In the genomic region with DNA sequence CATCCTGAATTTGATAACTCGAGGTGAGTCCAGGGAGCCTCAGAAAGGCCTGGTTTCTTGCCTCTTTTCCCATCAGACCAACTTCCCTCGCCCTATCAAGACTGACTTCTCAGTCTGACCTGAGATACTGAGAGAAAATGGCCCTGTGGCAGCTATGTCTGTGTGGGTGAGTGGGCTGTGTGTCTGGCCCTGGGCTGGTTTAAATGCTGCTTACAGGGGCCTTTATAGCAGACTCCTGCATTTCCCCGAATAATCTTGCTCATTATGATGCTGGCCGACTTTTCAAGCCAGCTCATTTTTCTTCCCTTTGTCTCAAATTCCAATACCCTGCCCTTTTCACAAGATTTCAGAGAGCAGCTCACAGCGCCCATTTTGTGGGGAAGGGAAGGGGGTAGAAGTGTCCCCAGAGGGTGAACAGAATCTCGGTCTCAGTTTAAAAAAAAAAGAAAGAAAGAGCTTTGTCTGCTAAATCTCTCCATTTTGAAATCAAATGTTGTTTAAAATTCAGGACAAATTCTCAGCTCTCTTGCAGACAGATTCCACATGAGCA, we compare ENCODE assay signal across 16 mouse cellular contexts.
DNase-seq lines count a peak whose midpoint lies in the region; ATAC-seq and TF ChIP-seq lines count a peak whose summit lies in the region.
"Had no signal": no experiment of that assay in that cellular context is flagged by ENCODE, and none has a peak within 500 bp of the region (broad histone marks: within the 10 kb centered on the region; RNA-seq: fewer than 3 reads in every experiment).

No protein-coding gene starts in this region.

- no peak overlapping the region for H3K4me2 ChIP-seq in limb, embryonic 12.5 days
- no peak overlapping the region for H3K4me2 ChIP-seq in forebrain, embryonic 15.5 days (replicated peaks)
- H3K4me2 ChIP-seq in hindbrain, embryonic 16.5 days (ENCODE audit: low read length) = no peak overlapping the region
- H3K4me2 ChIP-seq in midbrain, postnatal 0 days (ENCODE audit: low read depth, low read length, poor library complexity, severe bottlenecking) = no peak overlapping the region
- H3K4me2 ChIP-seq: kidney, embryonic 15.5 days had no signal

- H3K27me3 ChIP-seq in limb, embryonic 12.5 days = no peaks in the 10 kb centered on the region
- H3K27me3 ChIP-seq in limb, embryonic 10.5 days (ENCODE audit: low read depth, poor library complexity, severe bottlenecking) = no peaks in the 10 kb centered on the region
- H3K27me3 ChIP-seq in forebrain, embryonic 15.5 days = no peaks in the 10 kb centered on the region
- no peaks in the 10 kb centered on the region for H3K27me3 ChIP-seq in hindbrain, embryonic 16.5 days (replicated peaks; ENCODE audit: control insufficient read depth, insufficient read depth, low read length)
- no peaks in the 10 kb centered on the region for H3K27me3 ChIP-seq in midbrain, postnatal 0 days (ENCODE audit: insufficient read depth, low read length)
- H3K27me3 ChIP-seq: kidney, embryonic 15.5 days; Patski had no signal

- no peaks in the 10 kb centered on the region for H3K36me3 ChIP-seq in limb, embryonic 12.5 days
- no peaks in the 10 kb centered on the region for H3K36me3 ChIP-seq in limb, embryonic 10.5 days
- H3K36me3 ChIP-seq in forebrain, embryonic 15.5 days = no peaks in the 10 kb centered on the region
- no peaks in the 10 kb centered on the region for H3K36me3 ChIP-seq in hindbrain, embryonic 16.5 days (ENCODE audit: control insufficient read depth, insufficient read depth, low read length)
- no peaks in the 10 kb centered on the region for H3K36me3 ChIP-seq in midbrain, postnatal 0 days (ENCODE audit: insufficient read depth, low read length)
- H3K36me3 ChIP-seq: kidney, embryonic 15.5 days had no signal

- WGBS in limb, embryonic 12.5 days = 62% methylated on average over 6 of the region's 6 CpGs
- 77% methylated on average over 6 of the region's 6 CpGs for WGBS in limb, embryonic 10.5 days
- 17% methylated on average over 6 of the region's 6 CpGs for WGBS in forebrain, embryonic 15.5 days
- WGBS in hindbrain, embryonic 16.5 days = 33% methylated on average over 6 of the region's 6 CpGs
- WGBS in midbrain, postnatal 0 days = 29% methylated on average over 6 of the region's 6 CpGs

- no peak for DNase-seq in limb, embryonic 10.5 days (ENCODE audit: low spot score)
- DNase-seq in midbrain, postnatal 0 days (ENCODE audit: low spot score) = peak; percentile 14
- DNase-seq in adrenal gland, postnatal 4 days (ENCODE audit: low spot score in 2 of 2) = no peak
- no peak for DNase-seq in right cerebral cortex, postnatal 10 days (ENCODE audit: low spot score in 2 of 2)
- DNase-seq in layer of hippocampus, adult 9-10 months (ENCODE audit: low spot score) = no peak
- DNase-seq: cerebellum, adult 18-20 months; heart, adult 18-20 months; lung, postnatal 36 days; right cerebral cortex, postnatal 25 days; thymus, postnatal 4 days had no signal

- ATAC-seq in limb, embryonic 12.5 days (ENCODE audit: insufficient number of reproducible peaks, insufficient read depth, low FRiP score, low TSS enrichment, low read depth) = peak; percentile 47; the same call in 1 of the 2 replicates
- peak; percentile 63; the same call in 1 of the 2 replicates for ATAC-seq in forebrain, embryonic 15.5 days (replicated peaks)
- ATAC-seq in hindbrain, embryonic 16.5 days = peak; percentile 85
- ATAC-seq in midbrain, postnatal 0 days (ENCODE audit: low FRiP score) = no peak
- ATAC-seq: inflammation-experienced regulatory T-cells, adult 6 months; Patski had no signal

- H3K4me1 ChIP-seq in limb, embryonic 12.5 days (replicated peaks) = no peaks in the 10 kb centered on the region
- no peaks in the 10 kb centered on the region for H3K4me1 ChIP-seq in limb, embryonic 10.5 days
- no peaks in the 10 kb centered on the region for H3K4me1 ChIP-seq in forebrain, embryonic 15.5 days
- H3K4me1 ChIP-seq in hindbrain, embryonic 16.5 days (ENCODE audit: control insufficient read depth, insufficient read depth, low read depth, low read length) = no peaks in the 10 kb centered on the region
- H3K4me1 ChIP-seq in midbrain, postnatal 0 days (ENCODE audit: insufficient read depth, low read length) = no peaks in the 10 kb centered on the region
- H3K4me1 ChIP-seq: kidney, embryonic 15.5 days had no signal

- H3K9me3 ChIP-seq in limb, embryonic 12.5 days = no peaks in the 10 kb centered on the region
- no peaks in the 10 kb centered on the region for H3K9me3 ChIP-seq in limb, embryonic 10.5 days (replicated peaks)
- H3K9me3 ChIP-seq in forebrain, embryonic 15.5 days = no peaks in the 10 kb centered on the region
- no peaks in the 10 kb centered on the region for H3K9me3 ChIP-seq in hindbrain, embryonic 16.5 days (ENCODE audit: control insufficient read depth, low read length)
- H3K9me3 ChIP-seq in midbrain, postnatal 0 days (ENCODE audit: low read length) = no peaks in the 10 kb centered on the region
- H3K9me3 ChIP-seq: kidney, embryonic 15.5 days had no signal

- no peak overlapping the region for H3K27ac ChIP-seq in limb, embryonic 12.5 days
- H3K27ac ChIP-seq in limb, embryonic 10.5 days = no peak overlapping the region
- H3K27ac ChIP-seq in forebrain, embryonic 15.5 days (replicated peaks) = no peak overlapping the region
- 0 out of 2 replicates have a peak overlapping the region, but pooled peaks have one; percentile 4 for H3K27ac ChIP-seq in hindbrain, embryonic 16.5 days (ENCODE audit: low read depth, low read length)
- no peak overlapping the region for H3K27ac ChIP-seq in midbrain, postnatal 0 days (ENCODE audit: low read depth, low read length)
- H3K27ac ChIP-seq: kidney, embryonic 15.5 days had no signal

- no peak for TF ChIP-seq CTCF in midbrain, postnatal 0 days (IDR thresholded peaks at IDR 0.05)

- no peak overlapping the region for H3K9ac ChIP-seq in limb, embryonic 12.5 days (replicated peaks)
- H3K9ac ChIP-seq in forebrain, embryonic 15.5 days (replicated peaks) = no peak overlapping the region
- H3K9ac ChIP-seq in hindbrain, embryonic 16.5 days (ENCODE audit: low read depth, low read length) = no peak overlapping the region
- H3K9ac ChIP-seq in midbrain, postnatal 0 days (replicated peaks; ENCODE audit: low read length, poor library complexity, severe bottlenecking) = no peak overlapping the region
- H3K9ac ChIP-seq: kidney, embryonic 15.5 days had no signal

- no peak overlapping the region for H3K4me3 ChIP-seq in limb, embryonic 12.5 days (replicated peaks)
- no peak overlapping the region for H3K4me3 ChIP-seq in limb, embryonic 10.5 days
- H3K4me3 ChIP-seq in forebrain, embryonic 15.5 days = no peak overlapping the region
- H3K4me3 ChIP-seq in hindbrain, embryonic 16.5 days (ENCODE audit: low read length) = no peak overlapping the region
- no peak overlapping the region for H3K4me3 ChIP-seq in midbrain, postnatal 0 days (ENCODE audit: low read depth, low read length)
- H3K4me3 ChIP-seq: kidney, embryonic 15.5 days had no signal
